Mouse (Mus musculus) cortical plate, adult 2 months (tissue): ENCODE measurements at regions not wholly inside any gene's neighbourhood (a gene's known extent, or its start where the extent isn't known, plus 50 kb on each side); places are given as distances from the start of the nearest gene placed in this dataset.

Experiments
- H3K27ac ChIP-seq: fragments of 200-500 bp; 2 replicates; pipeline ENCODE4 v1.5.1; 2012; ENCODE audit warnings: low read length, control low read depth, inconsistent platforms; ENCODE audit not compliant: insufficient read depth
- H3K4me1 ChIP-seq: fragments of 200-500 bp; 2 replicates; pipeline ENCODE4 v1.6.1; 2011; ENCODE audit warnings: low read length; ENCODE audit not compliant: control insufficient read depth, insufficient read depth
- H3K4me3 ChIP-seq: fragments of 200-500 bp; 2 replicates; pipeline ENCODE4 v1.5.1; 2011; ENCODE audit warnings: mild to moderate bottlenecking, low read length, control low read depth; ENCODE audit not compliant: insufficient read depth
- CTCF ChIP-seq: fragments of 200-500 bp; IDR thresholded peaks from 2 replicates; pipeline ENCODE4 v1.5.1; 2011; ENCODE audit warnings: mild to moderate bottlenecking, control low read depth, low read length; ENCODE audit not compliant: insufficient read depth; ENCODE audit errors: extremely low read depth
- POLR2A ChIP-seq: fragments of 200-500 bp; IDR thresholded peaks from 2 replicates; pipeline ENCODE4 v1.6.1; 2011; ENCODE audit warnings: mild to moderate bottlenecking, low read length, control low read depth; ENCODE audit not compliant: insufficient read depth; ENCODE audit errors: extremely low read depth

DNA sequence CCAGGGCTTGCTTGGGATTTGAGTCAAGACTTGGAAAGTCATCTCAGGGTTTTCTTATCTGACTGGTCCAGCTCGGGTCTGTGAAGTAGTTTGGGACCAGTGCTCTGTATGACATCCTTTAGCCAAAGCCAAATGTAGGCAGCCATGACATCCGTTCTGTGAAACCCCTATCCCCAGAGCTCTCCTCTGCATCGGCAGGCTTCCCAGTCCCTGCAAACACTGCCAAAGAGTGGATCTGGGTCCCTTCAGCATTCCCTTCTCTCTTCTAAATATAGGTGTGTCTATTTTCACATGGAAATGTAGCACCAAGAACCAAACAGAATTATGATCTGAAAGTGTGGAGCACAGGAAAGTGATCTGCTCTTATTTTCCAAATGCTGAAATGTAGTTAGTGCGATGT, 302.1 kb upstream of the Rora start:
- TF ChIP-seq CTCF (no peak), POLR2A (no peak)
- no peak overlapping the region for H3K4me3 ChIP-seq
- peaks cover 4% of the 10 kb centered on the region for H3K4me1 ChIP-seq
- H3K27ac ChIP-seq: no peak overlapping the region

DNA sequence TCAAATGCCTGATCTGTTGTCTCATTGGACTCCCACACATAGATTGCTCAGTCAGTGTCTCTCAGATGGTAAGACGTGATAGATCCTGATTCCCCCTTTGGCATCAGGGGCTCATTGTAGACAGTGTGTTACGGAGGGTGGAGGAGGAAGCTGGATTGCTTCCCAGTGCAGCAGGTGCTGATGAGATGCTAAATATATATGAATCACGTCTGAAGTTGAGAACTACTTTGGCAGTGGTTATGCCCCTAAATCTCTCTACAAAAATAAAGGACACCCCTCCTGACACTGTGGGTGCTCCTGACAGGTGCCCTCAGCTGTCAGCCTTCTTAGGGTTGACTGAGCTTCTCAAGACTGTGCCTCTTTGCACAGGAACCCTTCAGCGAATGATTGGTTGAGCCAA, 299.1 kb upstream of the Rora start:
- Histone ChIP-seq H3K4me1 (no peaks in the 10 kb centered on the region), H3K4me3 (no peak overlapping the region), H3K27ac (no peak overlapping the region)
- TF ChIP-seq CTCF: no peak
- TF ChIP-seq POLR2A: no peak

DNA sequence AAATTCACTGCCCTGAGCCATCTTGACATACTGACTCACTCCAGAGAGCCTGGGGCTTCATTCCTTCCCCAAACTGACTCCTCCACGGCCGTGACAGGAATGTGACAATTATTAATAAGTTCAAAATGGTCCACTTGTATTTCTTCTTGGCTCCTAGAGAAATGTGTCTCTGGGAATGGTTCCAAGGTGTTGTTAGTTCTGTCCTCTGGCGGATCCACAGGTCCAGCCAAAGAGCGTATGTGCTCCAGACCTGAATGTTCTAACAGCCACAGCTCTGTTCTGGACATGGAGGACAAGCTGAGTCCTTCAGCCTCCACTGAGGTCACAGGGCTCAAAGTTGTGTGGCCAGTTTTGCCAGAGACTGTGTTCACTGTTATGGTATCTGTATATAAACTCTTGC, 297.5 kb upstream of the Rora start:
- TF ChIP-seq POLR2A (no peak), CTCF (no peak)
- no peak overlapping the region for H3K27ac ChIP-seq
- H3K4me1 ChIP-seq: no peaks in the 10 kb centered on the region
- H3K4me3 ChIP-seq: no peak overlapping the region

DNA sequence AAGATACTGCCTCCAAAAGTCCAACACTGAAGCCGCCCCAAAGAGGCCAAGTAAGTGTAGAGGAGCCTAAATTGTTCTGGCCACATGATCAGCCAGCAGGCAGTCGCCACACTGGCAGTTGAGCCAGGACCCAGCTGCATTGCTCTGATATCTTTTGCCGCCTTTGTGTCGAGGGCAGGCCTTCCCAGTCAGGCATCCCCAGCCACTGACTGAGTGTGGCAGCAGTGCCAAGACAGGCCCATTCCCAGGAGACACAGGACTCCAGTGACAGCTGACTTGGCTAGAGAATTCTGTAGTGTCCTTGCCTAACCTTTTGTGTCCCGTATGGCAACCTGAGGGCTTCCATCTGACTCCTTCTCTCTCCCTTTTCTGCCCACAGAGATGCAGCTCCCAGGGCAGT, 296.4 kb upstream of the Rora start:
- TF ChIP-seq POLR2A: no peak
- TF ChIP-seq CTCF: no peak
- no peaks in the 10 kb centered on the region for H3K4me1 ChIP-seq
- no peak overlapping the region for H3K27ac ChIP-seq
- no peak overlapping the region for H3K4me3 ChIP-seq

DNA sequence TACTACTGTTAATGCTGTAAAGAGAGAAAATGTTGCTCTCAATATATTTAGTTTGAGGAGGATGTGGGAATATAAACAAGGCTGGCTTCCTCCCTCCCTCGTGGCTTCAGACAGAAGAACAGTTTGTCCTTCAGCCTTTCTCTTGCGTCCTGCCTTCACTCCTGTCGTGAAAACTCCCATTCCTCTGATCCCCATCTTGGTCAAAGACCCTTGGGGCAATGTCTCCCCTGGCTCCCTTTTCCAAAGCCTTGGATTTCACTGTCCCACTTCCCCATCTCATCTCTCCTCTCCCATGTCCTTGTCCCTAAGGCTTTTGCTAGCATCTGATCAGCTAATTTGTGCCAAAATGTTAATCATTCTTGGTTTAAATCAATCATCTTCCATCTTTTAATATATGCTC, 286.6 kb upstream of the Rora start:
- no peak overlapping the region for H3K27ac ChIP-seq
- no peak overlapping the region for H3K4me3 ChIP-seq
- no peak for TF ChIP-seq POLR2A
- no peak for TF ChIP-seq CTCF
- H3K4me1 ChIP-seq: no peaks in the 10 kb centered on the region

DNA sequence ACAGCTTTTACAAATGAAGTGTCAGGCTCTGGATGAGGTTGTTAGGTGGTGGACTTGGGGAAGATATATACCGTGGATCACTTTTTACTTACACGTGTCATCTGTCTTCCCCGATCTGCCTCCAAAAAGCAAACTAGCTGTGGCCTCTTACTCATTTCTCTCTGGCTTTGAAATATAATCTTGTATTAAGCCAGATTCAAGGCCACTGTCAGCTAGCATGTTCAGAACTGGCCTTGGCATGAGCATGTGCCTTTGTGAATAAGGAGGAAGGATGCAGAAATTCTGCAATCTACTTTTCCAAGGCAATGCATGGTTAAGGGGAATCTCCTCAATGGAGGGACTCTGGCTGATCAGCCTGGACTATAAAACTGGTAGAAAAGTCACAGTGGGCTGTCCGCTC, 286.0 kb upstream of the Rora start:
- Histone ChIP-seq H3K27ac (no peak overlapping the region), H3K4me1 (no peaks in the 10 kb centered on the region), H3K4me3 (no peak overlapping the region)
- no peak for TF ChIP-seq CTCF
- TF ChIP-seq POLR2A: no peak

DNA sequence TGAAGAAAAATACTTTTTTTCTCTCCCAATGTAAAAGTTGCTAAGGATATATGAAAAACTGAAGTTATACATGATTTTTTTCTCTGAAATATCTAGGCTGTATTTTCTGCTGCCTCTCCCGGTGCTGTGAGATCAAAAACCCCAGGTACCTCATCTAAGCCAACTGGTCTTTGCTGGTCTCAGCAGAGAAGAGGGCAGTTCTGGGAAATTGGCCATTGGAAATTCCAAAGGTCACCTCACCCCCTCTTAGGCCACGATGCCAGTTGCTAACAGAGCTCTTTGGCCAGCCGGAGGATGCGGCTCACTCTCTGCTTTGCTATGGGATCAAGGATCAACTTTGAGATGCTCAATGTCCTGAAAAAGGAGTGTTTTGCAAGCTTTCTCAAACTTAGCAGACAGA, 280.9 kb upstream of the Rora start:
- Histone ChIP-seq H3K27ac (no peak overlapping the region), H3K4me1 (no peaks in the 10 kb centered on the region), H3K4me3 (no peak overlapping the region)
- no peak for TF ChIP-seq POLR2A

DNA sequence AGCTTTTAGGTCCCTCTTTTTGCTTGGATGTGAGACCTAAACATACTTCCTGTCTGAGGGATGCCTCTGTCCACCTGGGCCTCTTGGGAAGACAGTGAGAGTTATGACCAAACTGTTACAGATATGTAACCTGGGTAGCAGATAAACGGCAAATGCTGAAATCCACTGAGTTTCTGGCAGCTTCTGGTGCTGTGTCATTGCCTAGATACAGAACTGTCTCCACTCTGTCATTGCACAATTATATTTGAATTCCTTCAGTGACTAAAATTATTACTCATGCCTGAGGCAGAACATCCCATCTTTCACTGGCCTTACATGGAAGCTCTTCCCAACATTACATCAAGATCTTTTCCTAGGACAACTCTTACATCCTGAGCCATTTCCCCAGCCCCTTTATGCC, 277.4 kb upstream of the Rora start:
- no peak overlapping the region for H3K27ac ChIP-seq
- no peaks in the 10 kb centered on the region for H3K4me1 ChIP-seq
- no peak overlapping the region for H3K4me3 ChIP-seq
- TF ChIP-seq CTCF (no peak), POLR2A (no peak)

DNA sequence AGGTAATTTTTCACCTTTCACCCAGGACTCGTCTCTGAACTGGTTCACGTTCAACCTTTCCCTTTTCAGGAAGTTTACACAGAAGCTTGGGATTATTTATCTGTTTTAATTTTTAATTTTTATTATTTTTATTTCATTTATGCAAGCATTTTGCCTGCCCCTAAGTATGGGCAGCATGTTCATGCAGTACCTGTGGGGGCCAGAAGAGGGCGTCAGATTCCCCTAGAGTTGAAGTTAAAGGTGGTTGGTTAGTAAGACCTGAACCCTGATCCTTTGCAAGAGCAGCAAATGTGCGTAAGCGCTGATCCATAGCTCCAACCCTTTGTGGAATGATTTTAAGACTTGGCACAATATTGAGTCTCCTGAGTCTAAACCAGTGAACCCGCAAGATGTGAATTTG, 271.7 kb upstream of the Rora start:
- TF ChIP-seq CTCF (0 out of 2 replicates have a peak, but pooled peaks have one; percentile 11), POLR2A (no peak)
- Histone ChIP-seq H3K27ac (no peak overlapping the region), H3K4me1 (no peaks in the 10 kb centered on the region), H3K4me3 (no peak overlapping the region)

DNA sequence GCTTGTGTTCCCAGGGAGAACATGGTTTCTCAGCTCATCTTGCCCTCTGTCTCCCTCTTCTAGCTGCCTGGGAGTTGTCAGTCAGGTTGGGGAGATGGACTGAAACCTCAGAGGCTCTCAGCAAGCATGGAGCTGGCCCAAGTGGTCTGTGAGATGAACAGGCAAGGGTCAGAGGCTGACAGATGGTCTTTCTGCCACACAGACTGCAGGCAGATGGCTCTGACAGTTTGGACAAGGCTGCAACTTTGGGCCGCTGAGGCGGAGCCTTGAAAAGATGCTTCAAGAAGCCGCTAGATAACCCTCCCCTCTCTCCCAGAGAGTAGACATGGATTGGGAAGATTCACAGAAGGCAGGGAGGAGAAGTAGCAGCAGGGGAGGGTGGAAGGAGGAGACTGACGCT, 252.7 kb upstream of the Rora start:
- H3K4me1 ChIP-seq: peaks cover 5% of the 10 kb centered on the region; the same call in 1 of the 2 replicates
- no peak overlapping the region for H3K4me3 ChIP-seq
- no peak overlapping the region for H3K27ac ChIP-seq
- TF ChIP-seq POLR2A: no peak
- no peak for TF ChIP-seq CTCF
